Mouse (Mus musculus) heart, adult 11 months (tissue): ENCODE measurements around the gene Ppp2r5b.

Source experiments
- DNase-seq: peaks from one replicate; pipeline ENCODE4 v3.0.0; 2022

Ppp2r5b gene

DNA sequence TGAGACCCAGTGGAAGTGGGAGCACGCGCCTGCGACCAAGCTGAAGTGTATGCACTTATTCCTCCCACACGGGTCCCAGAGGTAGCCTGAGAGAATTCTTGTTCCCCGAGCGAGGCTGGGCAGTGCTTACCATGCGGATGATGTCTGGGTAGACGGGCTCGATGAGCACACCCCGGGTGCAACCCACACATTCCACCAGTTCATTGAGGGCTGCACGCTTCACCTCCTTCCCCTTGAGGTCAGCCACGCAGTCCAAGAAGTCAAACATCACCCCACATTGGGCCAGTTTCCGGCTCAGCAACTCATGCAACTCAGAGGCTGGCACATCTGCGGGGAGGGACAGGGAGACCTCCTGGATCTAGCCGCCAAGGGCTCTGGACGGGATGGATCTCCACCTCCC is 2.0 kb downstream of the Ppp2r5b start:
- no peak for DNase-seq

DNA sequence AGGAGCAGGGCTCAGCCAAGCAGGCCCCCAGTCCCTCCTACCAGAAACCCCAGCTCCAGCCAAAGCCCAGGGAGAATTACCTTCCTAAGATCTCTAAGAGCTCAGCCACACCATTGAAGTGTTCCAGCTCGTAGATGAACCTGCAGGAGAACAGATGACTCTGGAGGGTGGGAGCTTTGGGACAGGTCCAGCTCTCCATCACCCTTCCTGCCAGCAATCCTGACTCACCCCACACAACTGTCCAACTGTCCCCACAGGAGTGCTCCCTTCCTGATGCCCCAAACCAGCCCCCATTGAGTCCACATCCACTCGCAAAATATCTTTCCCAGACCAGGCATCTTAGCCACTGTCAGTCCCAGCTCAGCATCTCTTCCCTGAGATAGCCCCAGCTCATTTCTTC is 4.6 kb downstream of the Ppp2r5b start:
- DNase-seq, result no peak

DNA sequence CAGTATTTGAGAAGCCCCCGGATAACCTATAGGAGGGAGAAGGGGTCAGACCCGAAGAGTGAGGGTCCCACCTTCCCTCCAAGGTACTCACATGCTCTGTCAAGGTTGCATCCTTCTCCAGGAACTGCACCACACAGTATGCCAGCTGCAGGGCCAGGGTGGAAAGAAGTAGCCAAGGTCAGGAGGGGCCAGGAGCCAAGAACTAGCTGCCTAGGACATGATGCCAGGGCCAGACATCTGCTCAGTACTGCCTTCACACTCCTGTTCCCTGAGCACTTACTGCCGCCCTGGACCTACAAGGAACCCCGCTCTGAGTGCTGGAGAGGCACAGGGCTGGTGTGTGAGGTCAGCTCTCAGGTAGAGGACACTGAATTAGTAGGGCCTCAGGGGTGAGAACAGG is 5.3 kb downstream of the Ppp2r5b start:
- DNase-seq, result peak; percentile 92

DNA sequence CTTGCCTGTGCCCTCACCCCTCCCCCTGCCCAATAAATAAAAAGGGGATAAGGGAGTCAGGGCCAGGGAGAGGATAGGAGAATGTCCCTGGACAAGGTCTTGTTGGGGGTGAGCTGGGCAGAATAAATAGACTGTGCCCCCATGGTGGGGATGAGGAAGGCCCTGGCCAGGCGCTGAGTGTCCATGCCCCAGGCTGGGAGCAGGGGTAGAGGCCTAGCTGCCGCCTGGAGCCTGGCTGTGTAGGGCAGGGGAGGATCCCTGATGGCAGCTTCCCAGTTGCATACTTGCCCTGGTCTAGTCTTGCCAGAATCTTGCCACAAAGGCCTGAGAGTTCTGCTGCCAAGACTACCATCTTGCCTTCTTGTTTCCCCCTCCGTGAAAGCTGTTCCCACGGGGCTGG is 7.8 kb downstream of the Ppp2r5b start:
- DNase-seq, result peak; percentile 92

DNA sequence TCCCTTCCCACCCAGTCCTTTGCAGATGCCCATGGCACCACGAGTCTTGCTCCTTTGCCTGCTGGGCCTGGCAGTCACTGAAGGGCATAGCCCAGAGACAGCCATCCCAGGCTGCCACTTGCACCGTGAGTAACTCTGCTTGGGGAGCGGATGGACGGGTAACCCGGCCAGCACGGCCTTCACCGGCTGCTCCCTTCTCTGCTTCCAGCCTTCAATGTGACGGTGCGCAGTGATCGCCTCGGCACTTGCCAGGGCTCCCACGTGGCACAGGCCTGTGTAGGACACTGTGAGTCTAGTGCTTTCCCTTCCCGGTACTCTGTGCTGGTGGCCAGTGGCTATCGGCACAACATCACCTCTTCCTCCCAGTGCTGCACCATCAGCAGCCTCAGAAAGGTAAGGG is 8.9 kb downstream of the Ppp2r5b start:
- DNase-seq, result no peak

DNA sequence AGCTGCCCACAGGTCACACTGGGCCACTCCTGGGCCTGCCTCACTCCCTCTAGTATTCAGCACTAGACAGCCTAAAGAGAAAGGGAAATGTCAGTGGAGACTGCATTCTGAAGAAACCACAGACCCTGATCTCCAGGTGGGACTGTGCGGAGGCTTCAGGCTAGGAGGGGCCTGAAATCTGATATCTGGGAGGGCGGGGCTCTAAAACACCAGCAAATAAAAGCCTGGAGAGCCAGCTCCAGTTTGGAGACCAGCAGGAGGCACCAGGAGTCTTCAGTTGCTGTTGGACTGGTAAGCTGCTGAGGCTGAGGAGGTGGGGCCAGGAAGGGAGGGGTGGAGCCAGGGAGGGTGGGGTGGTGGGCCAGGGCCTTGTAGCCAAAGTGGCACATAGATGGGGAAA is 9.5 kb downstream of the Ppp2r5b start, which contains the start of gene Gpha2:
Gene Gpha2 (plus strand): TSS at position 246 of the 400 bp plus-strand sequence.
- peak; percentile 87 for DNase-seq

DNA sequence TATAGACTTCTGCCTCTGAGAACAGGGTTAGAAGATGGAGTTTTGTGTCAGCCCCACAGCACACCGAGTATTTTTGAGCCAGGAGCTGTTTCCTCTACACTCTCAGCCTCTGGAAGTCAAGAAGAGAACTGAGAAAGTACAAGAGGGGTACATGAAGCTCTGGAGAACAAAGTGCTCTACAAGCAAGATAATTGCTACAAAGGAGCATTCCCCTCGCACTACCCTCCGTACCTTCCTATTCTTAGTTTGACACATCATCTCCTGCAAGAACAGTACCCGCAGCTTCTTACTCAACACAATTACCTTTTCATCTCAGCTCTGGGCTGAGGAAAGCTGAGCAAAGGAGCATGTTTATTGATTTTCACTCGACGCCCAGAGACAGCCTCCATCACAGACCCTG is 17.1 kb downstream of the Ppp2r5b start:
- DNase-seq, result peak; percentile 55

DNA sequence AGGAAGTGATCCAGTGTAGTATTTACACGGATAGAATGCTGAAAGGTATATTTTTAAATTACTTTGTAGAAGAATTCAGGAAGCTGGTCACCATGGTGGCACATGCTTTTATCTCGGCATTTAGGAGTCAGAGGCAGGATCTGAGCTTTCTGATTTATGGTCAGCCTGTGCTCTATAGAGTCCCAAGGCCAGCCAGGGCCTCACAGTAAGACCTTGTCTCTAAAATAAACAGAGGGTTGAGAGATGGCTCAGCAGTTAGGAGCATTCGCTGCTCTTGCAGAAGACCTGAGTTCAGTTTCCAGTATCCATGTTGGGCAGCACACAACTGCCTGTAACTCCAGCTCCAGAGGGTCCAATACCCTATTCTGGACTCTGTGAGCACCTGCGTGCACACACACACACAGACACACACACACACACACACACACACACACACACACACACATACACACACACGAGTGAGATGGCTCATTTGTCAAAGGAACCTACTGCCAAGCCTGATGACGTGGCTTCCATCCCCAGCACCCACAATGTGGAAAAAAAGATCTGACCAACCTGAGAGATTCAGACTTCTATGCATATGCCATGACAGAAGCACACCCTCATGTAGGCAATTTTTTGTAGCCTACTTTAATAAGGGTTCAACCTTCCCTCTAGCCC is 19.5 kb downstream of the Ppp2r5b start:
- DNase-seq, result no peak

GRCm38 (mm10) chr19:6206716-6207115 is 29.0 kb downstream of the Ppp2r5b start:
- DNase-seq, result no peak

- no peak for DNase-seq
Measured at GRCm38 (mm10) chr19:6204265-6204664, 31.4 kb downstream of the Ppp2r5b start.

- no peak for DNase-seq
Measured at GRCm38 (mm10) chr19:6184131-6184530, 51.5 kb downstream of the Ppp2r5b start, which contains the start of gene Majin. Majin (plus strand) TSS chr19:6184388.

- DNase-seq, result no peak
Measured at GRCm38 (mm10) chr19:6182534-6182933, 53.1 kb downstream of the Ppp2r5b start.

DNA sequence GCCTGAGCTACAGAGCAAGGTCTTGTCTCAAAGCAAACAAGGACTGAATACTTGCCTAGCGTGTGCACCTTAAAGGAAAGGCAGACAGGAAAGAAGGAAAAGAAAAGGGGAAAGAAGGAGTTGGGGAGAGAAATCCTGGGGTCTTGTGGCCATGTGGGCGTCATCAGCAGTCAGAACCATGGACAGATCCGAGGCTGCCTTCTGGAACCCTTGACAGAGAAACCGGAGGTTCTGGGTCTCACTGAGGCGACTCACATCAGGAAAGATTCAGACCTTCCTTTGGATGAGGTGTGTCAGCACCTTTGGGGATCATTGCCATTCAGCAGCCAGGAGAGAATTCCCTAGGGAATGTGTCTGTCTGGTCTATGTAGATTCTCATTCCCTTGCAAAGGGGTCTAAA is 54.0 kb downstream of the Ppp2r5b start:
- DNase-seq, result no peak

DNA sequence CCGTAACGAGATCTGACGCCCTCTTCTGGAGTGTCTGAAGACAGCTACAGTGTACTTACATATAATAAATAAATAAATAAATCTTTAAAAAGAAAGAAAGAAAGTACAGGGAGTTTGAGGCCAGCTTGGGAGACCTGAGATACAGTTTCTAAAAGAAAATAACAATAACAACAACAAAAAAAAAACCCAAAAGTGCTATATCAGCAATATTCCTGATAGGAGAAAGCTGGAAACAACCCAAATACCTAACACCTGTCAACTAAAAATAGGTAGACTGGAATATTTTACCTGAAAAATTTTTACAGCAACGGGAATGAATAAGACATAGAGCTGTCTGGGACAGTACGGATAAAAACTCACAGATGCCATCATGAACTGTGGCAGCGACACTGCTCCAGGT is 56.9 kb downstream of the Ppp2r5b start:
- no peak for DNase-seq
